Comparison of ENCODE assay signal across 8 mouse cellular contexts in genomic region chr2:180103978-180104658, GRCm38 (mm10). TPM values are rescaled to one million over a fixed set of nuclear protein-coding genes. Genes with fewer than 3 reads are reported as not detected.
DNase-seq lines count a peak whose midpoint lies in the region; ATAC-seq and TF ChIP-seq lines count a peak whose summit lies in the region.

Hrh3 (minus strand) TSS chr2:180104488.

- peak within 1 kb of the TSS; percentile 60 for H3K4me3 ChIP-seq in ES-Bruce4 (ENCODE audit: low read depth, low read length)
- peak within 1 kb of the TSS; percentile 49 for H3K4me3 ChIP-seq in brown adipose tissue, adult 24 weeks (ENCODE audit: insufficient read depth, low read depth, low read length)
- H3K4me3 ChIP-seq in forebrain, embryonic 12.5 days (replicated peaks), result peak within 1 kb of the TSS; percentile 57
- H3K4me3 ChIP-seq in lung, postnatal 0 days (ENCODE audit: low read depth, low read length), result peak within 1 kb of the TSS; percentile 42

- peaks cover under 1% of the 10 kb centered on the region for H3K4me1 ChIP-seq in ES-Bruce4 (ENCODE audit: control insufficient read depth, insufficient read depth, low read length)
- peaks cover 5% of the 10 kb centered on the region; the same call in 1 of the 2 replicates for H3K4me1 ChIP-seq in brown adipose tissue, adult 24 weeks (ENCODE audit: control insufficient read depth, insufficient read depth, insufficient read length, low read length)
- peaks cover 44% of the 10 kb centered on the region for H3K4me1 ChIP-seq in forebrain, embryonic 12.5 days
- H3K4me1 ChIP-seq in lung, postnatal 0 days (ENCODE audit: insufficient read depth, low read depth, low read length), result peaks cover 8% of the 10 kb centered on the region; the same call in 1 of the 2 replicates

- peak within 1 kb of the TSS; percentile 44 for H3K9ac ChIP-seq in ES-Bruce4 (ENCODE audit: low read depth, poor library complexity, severe bottlenecking)
- H3K9ac ChIP-seq in forebrain, embryonic 12.5 days, result peak within 1 kb of the TSS; percentile 62
- H3K9ac ChIP-seq in lung, postnatal 0 days (replicated peaks; ENCODE audit: low read depth), result no peak within 1 kb of the TSS

- no peaks in the 10 kb centered on the region for H3K36me3 ChIP-seq in ES-Bruce4 (ENCODE audit: control insufficient read depth, insufficient read depth, low read length, poor library complexity, severe bottlenecking)
- H3K36me3 ChIP-seq in forebrain, embryonic 12.5 days (replicated peaks), result no peaks in the 10 kb centered on the region
- H3K36me3 ChIP-seq in lung, postnatal 0 days (ENCODE audit: insufficient read depth, low read length), result no peaks in the 10 kb centered on the region

- peak within 1 kb of the TSS; percentile 96 for H3K4me2 ChIP-seq in forebrain, embryonic 12.5 days
- peak within 1 kb of the TSS; percentile 85 for H3K4me2 ChIP-seq in lung, postnatal 0 days (replicated peaks; ENCODE audit: low read depth, low read length)

- H3K9me3 ChIP-seq in ES-Bruce4 (replicated peaks; ENCODE audit: control insufficient read depth, insufficient read depth, low read length, poor library complexity, severe bottlenecking), result no peaks in the 10 kb centered on the region
- H3K9me3 ChIP-seq in forebrain, embryonic 12.5 days, result no peaks in the 10 kb centered on the region
- H3K9me3 ChIP-seq in lung, postnatal 0 days (ENCODE audit: low read length), result no peaks in the 10 kb centered on the region

- WGBS in forebrain, embryonic 12.5 days, result under 1% methylated on average over 74 of the region's 87 CpGs
- 4% methylated on average over 57 of the region's 87 CpGs for WGBS in lung, postnatal 0 days

- H3K27me3 ChIP-seq in ES-Bruce4 (ENCODE audit: control insufficient read depth, insufficient read depth, low read length, poor library complexity, severe bottlenecking), result no peaks in the 10 kb centered on the region
- peaks cover 74% of the 10 kb centered on the region for H3K27me3 ChIP-seq in forebrain, embryonic 12.5 days
- H3K27me3 ChIP-seq in lung, postnatal 0 days (replicated peaks; ENCODE audit: insufficient read depth, low read length), result peaks cover 49% of the 10 kb centered on the region

- no peak within 1 kb of the TSS for H3K27ac ChIP-seq in ES-Bruce4 (ENCODE audit: insufficient read depth, low read length)
- no peak within 1 kb of the TSS for H3K27ac ChIP-seq in brown adipose tissue, adult 24 weeks (replicated peaks; ENCODE audit: low read depth, low read length)
- no peak within 1 kb of the TSS for H3K27ac ChIP-seq in forebrain, embryonic 12.5 days
- H3K27ac ChIP-seq in lung, postnatal 0 days (ENCODE audit: low read length), result no peak within 1 kb of the TSS

- no peak for TF ChIP-seq CTCF in ES-Bruce4 (IDR thresholded peaks at IDR 0.05; ENCODE audit: low read depth, low read length)
- no peak for TF ChIP-seq CTCF in lung, postnatal 0 days (IDR thresholded peaks at IDR 0.05)

- TF ChIP-seq POLR2A in ES-Bruce4 (IDR thresholded peaks at IDR 0.05; ENCODE audit: insufficient read depth, low read length), result no peak

- DNase-seq in layer of hippocampus, postnatal 10 days (ENCODE audit: low spot score in 2 of 2), result peak; percentile 61 to 80
- peak; percentile 44 for DNase-seq in lung, postnatal 0 days (ENCODE audit: low spot score)
- peak; percentile 78 for DNase-seq in ovary, postnatal 14 days (ENCODE audit: low spot score)
- peak; percentile 92 for DNase-seq in thymus, postnatal 4 days

- TF ChIP-seq EP300 in ES-Bruce4 (IDR thresholded peaks at IDR 0.05; ENCODE audit: insufficient read depth, low read depth, low read length), result no peak
- TF ChIP-seq EP300 in lung, postnatal 0 days (IDR thresholded peaks at IDR 0.05), result no peak

- ATAC-seq in forebrain, embryonic 12.5 days (ENCODE audit: low FRiP score), result peak; percentile 86
- peak; percentile 24 to 49; a peak in 2 of 4 replicates for ATAC-seq in hematopoietic stem cell, adult 5-6 weeks (replicated peaks in 1 of 2; ENCODE audit: insufficient read depth in 1 of 2, low FRiP score in 2 of 2, low TSS enrichment in 1 of 2, low read depth in 1 of 2, poor library complexity in 2 of 2, severe bottlenecking in 2 of 2)
- peak; percentile 89 for ATAC-seq in lung, postnatal 0 days

RNA-seq across cellular contexts. Expression of gene Hrh3, which starts in this region (rescaled TPM):
- 0.24 TPM in 1 of 2 replicates, not detected in the other for polyA plus RNA-seq in ES-Bruce4 (2011; ENCODE audit: insufficient read depth, insufficient read length, low read depth, missing spikeins)
- polyA plus RNA-seq in brown adipose tissue, adult 24 weeks (2012; ENCODE audit: insufficient read depth, insufficient read length, missing spikeins), result not detected in 2 replicates
- polyA plus RNA-seq in forebrain, embryonic 12.5 days (2016; fragmentation: Nextera tagmentation; extraction: Ambion mirVana), result 3.3 and 3.5 TPM in 2 replicates
- not detected in 2 replicates for total RNA-seq in hematopoietic stem cell, adult 5-6 weeks (2017)
- total RNA-seq in layer of hippocampus, postnatal 10 days (2021), result 10 to 100 TPM; 15.3 to 16.2 TPM
- 0.14 TPM in 1 of 2 replicates, not detected in the other for polyA plus RNA-seq in lung, postnatal 0 days (2015; fragmentation: Nextera tagmentation; extraction: Ambion mirVana)

Comparison
In these comparisons a context has a peak if more than half of its experiments do, and no peak if none do; other contexts are left out.
1. RNA of gene Hrh3 (total RNA-seq): 15.3 to 16.2 TPM in layer of hippocampus, postnatal 10 days; not detected in hematopoietic stem cell, adult 5-6 weeks; every median in the first group is over 10 times any median in the second.
2. Peak in ATAC-seq in hematopoietic stem cell, adult 5-6 weeks; RNA of the gene not detected or under 1 TPM.
3. Peak in DNase-seq, ATAC-seq, H3K4me3 ChIP-seq and H3K4me2 ChIP-seq in lung, postnatal 0 days; RNA of the gene not detected or under 1 TPM.
4. ATAC-seq: peak in every context shown above with its lines; median percentile 89 in lung, postnatal 0 days; 86 in forebrain, embryonic 12.5 days; 36 in hematopoietic stem cell, adult 5-6 weeks.
5. Peak in every context shown above with its lines, with median percentiles within 50 percentile points of each other: H3K4me3 ChIP-seq and DNase-seq.